Mouse (Mus musculus): ENCODE measurements around the gene Cdon. TPM values are rescaled to one million over a fixed set of nuclear protein-coding genes. Genes with fewer than 3 reads are reported as not detected.
"Not testable (repeated sequence)": the region's sequence is repeated elsewhere in the genome, so short reads cannot be mapped to it uniquely, and the experiment has no call there.

Gene Cdon
- total and polyA plus RNA-seq, 3 experiments = 6.0 to 10.2 (median 9.7) TPM

DNA sequence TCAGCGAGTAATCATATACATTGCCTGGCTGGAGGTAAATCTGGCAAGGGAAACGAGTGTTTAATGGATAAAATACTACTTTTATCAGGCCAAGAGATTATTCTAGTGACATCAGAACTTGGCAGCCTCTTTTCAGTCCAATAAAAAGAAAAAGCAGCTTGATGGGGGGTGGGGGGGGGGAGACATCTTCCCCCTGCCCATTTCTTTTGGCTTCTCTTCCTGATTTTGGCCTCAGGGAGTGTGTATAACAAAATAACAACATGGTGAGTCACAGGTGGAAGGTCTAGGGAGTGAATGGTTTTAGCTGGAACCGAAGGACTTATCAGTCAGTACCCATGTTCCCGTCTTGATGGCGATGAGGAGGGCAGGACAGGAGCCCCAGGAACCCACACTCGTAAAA lies 10.5 kb downstream of the Cdon start:
- H3K4me1 ChIP-seq (ENCODE audit: control insufficient read depth, insufficient read depth, low read length) = peaks cover 2% of the 10 kb centered on the region; the same call in 1 of the 2 replicates
- no peaks in the 10 kb centered on the region for H3K79me2 ChIP-seq (replicated peaks; ENCODE audit: control insufficient read depth, insufficient read depth, low read length)
- TF ChIP-seq POLR2A (IDR thresholded peaks at IDR 0.05; ENCODE audit: insufficient read depth, low read depth, low read length) = no peak
- no peak for TF ChIP-seq EP300 (IDR thresholded peaks at IDR 0.05; ENCODE audit: insufficient read depth, low read depth, low read length)
- no peak for TF ChIP-seq CTCF (IDR thresholded peaks at IDR 0.05)
- intact Hi-C loops (cut with DNase I) = no loop called here
- H3K27ac ChIP-seq = no peak overlapping the region
- H3K4me3 ChIP-seq = no peak overlapping the region
- H3K9ac ChIP-seq (ENCODE audit: low read depth, low read length) = no peak overlapping the region
- DNase-seq = no peak
- no peaks in the 10 kb centered on the region for H3K36me3 ChIP-seq (ENCODE audit: control insufficient read depth, insufficient read depth, low read length)
- 64% methylated on average over 6 of the region's 6 CpGs for WGBS
- no peaks in the 10 kb centered on the region for H3K27me3 ChIP-seq (ENCODE audit: control insufficient read depth, insufficient read depth, low read length)

DNA sequence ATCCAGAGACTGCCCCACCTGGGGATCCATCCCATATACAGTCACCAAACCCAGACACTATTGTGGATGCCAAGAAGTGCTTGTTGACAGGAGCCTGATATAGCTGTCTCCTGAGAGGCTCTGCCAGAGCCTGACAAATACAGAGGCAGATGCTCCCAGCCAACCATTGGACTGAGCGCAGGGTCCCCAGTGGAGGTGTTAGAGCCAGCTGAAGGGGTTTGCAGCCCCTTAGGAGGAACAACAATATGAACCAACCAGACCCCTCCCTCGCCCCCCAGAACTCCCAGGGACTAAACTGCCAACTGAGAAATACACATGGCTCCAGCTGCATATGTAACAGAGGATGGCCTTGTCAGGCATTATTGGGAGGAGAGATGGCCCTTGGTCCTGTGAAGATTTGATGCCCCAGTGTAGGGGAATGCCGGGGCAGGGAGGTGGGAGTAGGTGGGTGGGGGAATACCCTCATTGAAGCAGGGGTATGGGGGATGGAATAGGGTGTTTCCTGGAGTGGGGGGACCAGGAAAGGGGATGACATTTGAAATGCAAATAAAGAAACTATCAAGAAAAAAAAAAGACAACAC lies 11.9 kb downstream of the Cdon start:
- 60% methylated on average over 3 of the region's 3 CpGs for whole genome bisulfite sequencing
- intact Hi-C loops (cut with DNase I); DNase-seq; H3K27me3 ChIP-seq (ENCODE audit: control insufficient read depth, insufficient read depth, low read length); H3K79me2 ChIP-seq (replicated peaks; ENCODE audit: control insufficient read depth, insufficient read depth, low read length); H3K9ac ChIP-seq (ENCODE audit: low read depth, low read length); H3K4me3 ChIP-seq; H3K36me3 ChIP-seq (ENCODE audit: control insufficient read depth, insufficient read depth, low read length); H3K4me1 ChIP-seq (ENCODE audit: control insufficient read depth, insufficient read depth, low read length); H3K27ac ChIP-seq: not testable (repeated sequence)

GRCm38 (mm10) chr9:35434340-35434739 lies 13.4 kb downstream of the Cdon start:
- WGBS = 92% methylated on average over 3 of the region's 3 CpGs
- Histone ChIP-seq H3K27me3 (ENCODE audit: control insufficient read depth, insufficient read depth, low read length) (no peaks in the 10 kb centered on the region), H3K4me1 (ENCODE audit: control insufficient read depth, insufficient read depth, low read length) (peaks cover 2% of the 10 kb centered on the region; the same call in 1 of the 2 replicates), H3K4me3 (no peak overlapping the region), H3K9ac (ENCODE audit: low read depth, low read length) (no peak overlapping the region), H3K36me3 (ENCODE audit: control insufficient read depth, insufficient read depth, low read length) (no peaks in the 10 kb centered on the region), H3K27ac (no peak overlapping the region), H3K79me2 (replicated peaks; ENCODE audit: control insufficient read depth, insufficient read depth, low read length) (no peaks in the 10 kb centered on the region)
- TF ChIP-seq POLR2A (IDR thresholded peaks at IDR 0.05; ENCODE audit: insufficient read depth, low read depth, low read length) (no peak), CTCF (IDR thresholded peaks at IDR 0.05) (no peak), EP300 (IDR thresholded peaks at IDR 0.05; ENCODE audit: insufficient read depth, low read depth, low read length) (no peak)
- no peak for DNase-seq
- intact Hi-C loops (cut with DNase I) = no loop called here

GRCm38 (mm10) chr9:35435565-35435964 lies 14.6 kb downstream of the Cdon start:
- H3K27ac ChIP-seq = no peak overlapping the region
- H3K4me1 ChIP-seq (ENCODE audit: control insufficient read depth, insufficient read depth, low read length) = peaks cover 2% of the 10 kb centered on the region; the same call in 1 of the 2 replicates
- WGBS = 52% methylated on average over 9 of the region's 9 CpGs
- no peak for DNase-seq
- intact Hi-C loops (cut with DNase I) = no loop called here
- no peaks in the 10 kb centered on the region for H3K79me2 ChIP-seq (replicated peaks; ENCODE audit: control insufficient read depth, insufficient read depth, low read length)
- H3K4me3 ChIP-seq = no peak overlapping the region
- H3K36me3 ChIP-seq (ENCODE audit: control insufficient read depth, insufficient read depth, low read length) = no peaks in the 10 kb centered on the region
- no peak overlapping the region for H3K9ac ChIP-seq (ENCODE audit: low read depth, low read length)
- TF ChIP-seq EP300 (IDR thresholded peaks at IDR 0.05; ENCODE audit: insufficient read depth, low read depth, low read length) = no peak
- no peak for TF ChIP-seq CTCF (IDR thresholded peaks at IDR 0.05)
- no peak for TF ChIP-seq POLR2A (IDR thresholded peaks at IDR 0.05; ENCODE audit: insufficient read depth, low read depth, low read length)
- no peaks in the 10 kb centered on the region for H3K27me3 ChIP-seq (ENCODE audit: control insufficient read depth, insufficient read depth, low read length)

DNA sequence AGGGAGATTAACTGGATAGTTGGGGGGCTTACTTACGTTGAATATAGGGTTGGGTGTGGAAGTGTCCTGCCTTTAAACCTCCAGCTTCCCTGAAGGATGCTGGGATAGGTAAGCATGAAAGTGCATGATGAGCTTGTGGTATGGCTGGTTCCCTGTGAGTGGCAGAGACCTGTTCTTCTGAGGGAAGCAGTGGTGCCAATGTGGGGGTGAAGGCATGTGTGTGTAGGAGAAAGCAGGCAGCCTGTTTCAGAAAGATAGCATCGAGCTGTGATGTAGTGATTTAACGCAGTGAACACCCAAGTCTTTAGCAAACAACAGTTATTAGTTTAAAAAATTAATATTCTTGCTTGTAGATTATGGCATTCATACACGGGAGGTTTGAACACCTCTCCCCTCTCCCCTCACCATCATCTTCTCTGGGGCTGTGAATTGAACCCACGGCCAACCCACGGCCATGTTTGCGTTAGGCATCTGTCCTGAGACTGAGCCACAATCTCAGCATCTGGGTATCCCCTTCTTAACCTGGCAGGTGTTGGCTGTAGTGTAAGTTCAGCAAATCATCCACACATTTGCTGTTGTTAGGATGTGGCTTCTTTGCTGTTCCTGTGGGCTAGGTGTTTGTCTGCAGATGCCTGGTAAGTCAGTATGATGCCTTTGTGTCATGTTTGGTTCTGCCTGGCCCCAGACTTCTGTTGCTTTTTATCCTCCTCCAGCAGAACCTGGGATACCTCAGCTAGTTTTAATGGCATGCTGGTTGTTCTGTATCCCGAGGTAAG lies 17.5 kb downstream of the Cdon start:
- H3K4me1 ChIP-seq (ENCODE audit: control insufficient read depth, insufficient read depth, low read length) = no peaks in the 10 kb centered on the region
- TF ChIP-seq EP300 (IDR thresholded peaks at IDR 0.05; ENCODE audit: insufficient read depth, low read depth, low read length) = no peak
- no peak for TF ChIP-seq CTCF (IDR thresholded peaks at IDR 0.05)
- TF ChIP-seq POLR2A (IDR thresholded peaks at IDR 0.05; ENCODE audit: insufficient read depth, low read depth, low read length) = no peak
- H3K79me2 ChIP-seq (replicated peaks; ENCODE audit: control insufficient read depth, insufficient read depth, low read length) = no peaks in the 10 kb centered on the region
- H3K9ac ChIP-seq (ENCODE audit: low read depth, low read length) = no peak overlapping the region
- DNase-seq = no peak
- no peak overlapping the region for H3K4me3 ChIP-seq
- intact Hi-C loops (cut with DNase I) = no loop called here
- WGBS = 88% methylated on average over 8 of the region's 8 CpGs
- no peak overlapping the region for H3K27ac ChIP-seq
- H3K36me3 ChIP-seq (ENCODE audit: control insufficient read depth, insufficient read depth, low read length) = no peaks in the 10 kb centered on the region
- no peaks in the 10 kb centered on the region for H3K27me3 ChIP-seq (ENCODE audit: control insufficient read depth, insufficient read depth, low read length)

DNA sequence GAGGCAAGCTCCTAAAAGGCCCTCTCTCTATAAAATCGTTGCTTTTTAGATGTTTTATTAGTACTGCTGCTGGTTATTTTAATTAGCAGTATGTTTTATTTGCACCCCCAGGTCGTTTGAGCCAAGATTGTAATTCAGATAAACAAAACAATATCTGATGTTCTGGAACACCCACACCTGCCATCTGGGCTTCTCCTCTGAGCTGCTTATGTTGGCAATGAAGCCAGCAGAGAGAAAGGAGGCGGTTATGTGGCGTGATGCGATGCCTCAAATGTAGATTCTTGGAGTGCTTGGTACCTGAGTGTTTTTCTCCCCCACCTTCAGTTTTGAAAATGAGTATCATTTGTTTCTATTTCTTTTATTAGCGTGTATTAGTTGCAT lies 18.1 kb downstream of the Cdon start:
- no peak overlapping the region for H3K4me3 ChIP-seq
- intact Hi-C loops (cut with DNase I) = no loop called here
- no peaks in the 10 kb centered on the region for H3K79me2 ChIP-seq (replicated peaks; ENCODE audit: control insufficient read depth, insufficient read depth, low read length)
- TF ChIP-seq CTCF (IDR thresholded peaks at IDR 0.05) = no peak
- no peak overlapping the region for H3K9ac ChIP-seq (ENCODE audit: low read depth, low read length)
- no peak for DNase-seq
- H3K4me1 ChIP-seq (ENCODE audit: control insufficient read depth, insufficient read depth, low read length) = no peaks in the 10 kb centered on the region
- H3K27me3 ChIP-seq (ENCODE audit: control insufficient read depth, insufficient read depth, low read length) = no peaks in the 10 kb centered on the region
- no peak overlapping the region for H3K27ac ChIP-seq
- H3K36me3 ChIP-seq (ENCODE audit: control insufficient read depth, insufficient read depth, low read length) = no peaks in the 10 kb centered on the region
- 79% methylated on average over 6 of the region's 6 CpGs for WGBS
